Mouse (Mus musculus): ENCODE data around the gene Ankfy1. TPM values are rescaled to one million over a fixed set of nuclear protein-coding genes. Genes with fewer than 3 reads are reported as not detected.
"Not testable (repeated sequence)": the region's sequence is repeated elsewhere in the genome, so short reads cannot be mapped to it uniquely, and the experiment has no call there.

Ankfy1 gene
- total and polyA plus RNA-seq, 2 experiments from 2014 or later = 15.7 to 55.8 TPM

DNA sequence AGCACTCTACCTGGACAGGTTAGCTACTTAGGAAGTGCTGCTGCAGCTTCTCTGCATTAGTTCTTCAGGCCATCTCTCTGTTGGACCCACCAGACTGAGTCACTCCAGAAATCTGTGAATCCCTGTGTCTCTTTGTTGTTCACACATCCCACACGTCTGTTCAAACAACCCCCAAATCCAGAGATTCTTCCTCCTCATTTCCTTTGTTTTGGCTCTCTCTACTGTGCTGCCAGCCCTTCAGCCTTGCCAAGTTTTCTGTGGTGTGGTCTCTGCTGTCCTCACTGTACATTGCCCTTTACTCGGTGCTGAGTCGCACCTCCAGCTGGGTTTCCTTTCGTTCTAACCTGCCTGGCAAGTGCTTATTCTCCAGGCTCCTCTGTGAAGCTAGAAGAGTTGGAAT is 74.5 kb downstream of the Ankfy1 start:
- DNase-seq = no peak
- Histone ChIP-seq H3K27me3 (ENCODE audit: insufficient read depth, low read length) (no peaks in the 10 kb centered on the region), H3K4me1 (ENCODE audit: insufficient read depth) (no peaks in the 10 kb centered on the region), H3K4me2 (ENCODE audit: low read depth) (no peak overlapping the region), H3K9ac (no peak overlapping the region), H3K9me3 (ENCODE audit: low read length) (no peaks in the 10 kb centered on the region), H3K36me3 (ENCODE audit: insufficient read depth) (peaks cover 72% of the 10 kb centered on the region), H3K27ac (ENCODE audit: low read depth, low read length) (no peak overlapping the region), H3K4me3 (ENCODE audit: low read depth, low read length) (no peak overlapping the region)
- no peak for ATAC-seq
- 86% methylated on average over 4 of the region's 4 CpGs for WGBS
- TF ChIP-seq CTCF (IDR thresholded peaks at IDR 0.05; ENCODE audit: low read depth) = no peak

- Histone ChIP-seq H3K9ac (no peak overlapping the region), H3K4me2 (ENCODE audit: low read depth) (no peak overlapping the region), H3K27ac (ENCODE audit: low read depth, low read length) (no peak overlapping the region), H3K4me3 (ENCODE audit: low read depth, low read length) (no peak overlapping the region), H3K27me3 (ENCODE audit: insufficient read depth, low read length) (no peaks in the 10 kb centered on the region), H3K36me3 (ENCODE audit: insufficient read depth) (peaks cover 39% of the 10 kb centered on the region), H3K4me1 (ENCODE audit: insufficient read depth) (no peaks in the 10 kb centered on the region), H3K9me3 (ENCODE audit: low read length) (no peaks in the 10 kb centered on the region)
- WGBS = 95% methylated on average over 8 of the region's 8 CpGs
- TF ChIP-seq CTCF (IDR thresholded peaks at IDR 0.05; ENCODE audit: low read depth) = no peak
- ATAC-seq = no peak
- no peak for DNase-seq
These were observed 77.9 kb downstream of the Ankfy1 start for GRCm38 (mm10) chr11:72767716-72768115.

DNA sequence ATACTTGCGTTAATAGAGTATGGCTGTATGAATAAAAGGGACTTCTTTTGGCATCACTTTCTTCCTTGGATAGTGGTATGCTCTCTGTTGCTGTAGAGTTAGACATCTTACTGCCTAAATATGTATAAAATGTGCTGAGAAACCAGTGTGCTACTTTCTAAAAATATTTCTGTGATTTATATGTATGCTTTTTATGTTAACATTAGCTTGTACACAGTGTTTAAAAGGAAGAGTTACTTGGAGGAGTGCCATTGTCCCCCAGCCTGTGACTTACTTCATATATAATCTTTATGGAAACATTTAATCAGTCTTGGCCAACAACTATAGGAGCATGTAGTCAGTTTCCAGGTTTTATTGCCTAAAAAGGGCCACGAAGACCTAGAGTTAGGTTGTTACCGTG is 79.3 kb downstream of the Ankfy1 start:
- Histone ChIP-seq H3K27ac (ENCODE audit: low read depth, low read length) (no peak overlapping the region), H3K4me3 (ENCODE audit: low read depth, low read length) (no peak overlapping the region), H3K9me3 (ENCODE audit: low read length) (no peaks in the 10 kb centered on the region), H3K27me3 (ENCODE audit: insufficient read depth, low read length) (no peaks in the 10 kb centered on the region), H3K4me1 (ENCODE audit: insufficient read depth) (no peaks in the 10 kb centered on the region), H3K4me2 (ENCODE audit: low read depth) (no peak overlapping the region), H3K36me3 (ENCODE audit: insufficient read depth) (peaks cover 27% of the 10 kb centered on the region), H3K9ac (no peak overlapping the region)
- 93% methylated on average over 3 of the region's 3 CpGs for WGBS
- DNase-seq (no peak), ATAC-seq (no peak)
- TF ChIP-seq CTCF (IDR thresholded peaks at IDR 0.05; ENCODE audit: low read depth) = no peak

DNA sequence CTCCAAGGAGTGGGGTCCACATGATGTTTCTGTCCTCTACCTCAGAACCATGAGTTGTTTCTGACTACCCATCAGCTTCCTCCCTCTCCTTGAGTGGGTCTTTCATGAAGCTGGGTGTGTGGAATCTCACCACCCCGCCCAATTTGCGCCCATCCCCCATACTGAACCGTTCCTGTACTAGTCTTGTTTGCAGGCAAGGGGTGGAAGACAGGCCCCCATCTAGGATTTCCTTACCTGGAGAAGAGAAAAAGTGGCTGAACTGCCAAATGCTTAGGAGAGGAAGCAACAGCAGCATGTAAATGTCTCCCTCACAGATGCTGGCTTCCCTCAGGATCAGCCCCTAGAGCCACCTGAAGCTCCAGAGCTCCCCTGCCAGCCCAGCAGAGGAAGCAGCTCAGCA is 80.5 kb downstream of the Ankfy1 start:
- H3K4me3 ChIP-seq (ENCODE audit: low read depth, low read length) = no peak overlapping the region
- TF ChIP-seq CTCF (IDR thresholded peaks at IDR 0.05; ENCODE audit: low read depth) = no peak
- no peaks in the 10 kb centered on the region for H3K4me1 ChIP-seq (ENCODE audit: insufficient read depth)
- no peak overlapping the region for H3K9ac ChIP-seq
- DNase-seq (no peak), ATAC-seq (no peak)
- H3K36me3 ChIP-seq (ENCODE audit: insufficient read depth) = peaks cover 19% of the 10 kb centered on the region
- H3K4me2 ChIP-seq (ENCODE audit: low read depth) = no peak overlapping the region
- no peaks in the 10 kb centered on the region for H3K9me3 ChIP-seq (ENCODE audit: low read length)
- H3K27ac ChIP-seq (ENCODE audit: low read depth, low read length) = no peak overlapping the region
- 94% methylated on average over 3 of the region's 3 CpGs for WGBS
- no peaks in the 10 kb centered on the region for H3K27me3 ChIP-seq (ENCODE audit: insufficient read depth, low read length)

- Histone ChIP-seq H3K27me3 (ENCODE audit: insufficient read depth, low read length) (no peaks in the 10 kb centered on the region), H3K4me3 (ENCODE audit: low read depth, low read length) (no peak overlapping the region), H3K9me3 (ENCODE audit: low read length) (no peaks in the 10 kb centered on the region), H3K9ac (no peak overlapping the region), H3K27ac (ENCODE audit: low read depth, low read length) (no peak overlapping the region), H3K4me2 (ENCODE audit: low read depth) (no peak overlapping the region), H3K4me1 (ENCODE audit: insufficient read depth) (no peaks in the 10 kb centered on the region), H3K36me3 (ENCODE audit: insufficient read depth) (peaks cover 19% of the 10 kb centered on the region)
- TF ChIP-seq CTCF (IDR thresholded peaks at IDR 0.05; ENCODE audit: low read depth) = no peak
- DNase-seq (no peak), ATAC-seq (no peak)
- 88% methylated on average over 5 of the region's 5 CpGs for WGBS
These were observed 81.0 kb downstream of the Ankfy1 start for GRCm38 (mm10) chr11:72770816-72771215.

DNA sequence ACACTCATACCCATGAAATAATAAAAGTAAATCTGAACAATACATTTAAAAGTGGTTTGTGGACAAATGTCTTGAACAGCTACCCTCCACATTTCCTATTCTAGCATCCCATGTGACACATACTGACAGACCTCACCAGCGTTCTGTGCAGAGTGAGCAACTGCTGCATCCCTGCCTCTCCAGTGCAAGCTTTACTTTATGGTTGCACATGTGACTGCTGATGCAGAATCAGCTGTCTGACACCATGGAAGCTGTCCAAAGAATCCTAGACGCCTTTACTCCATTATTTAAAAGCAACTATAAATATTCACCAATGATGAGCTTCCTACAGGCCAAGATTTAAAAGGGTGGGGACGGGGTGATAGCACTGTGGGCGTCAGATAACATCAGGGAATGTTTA is 81.7 kb downstream of the Ankfy1 start:
- 75% methylated on average over 4 of the region's 4 CpGs for WGBS
- peak; percentile 36; the same call in 1 of the 2 replicates for ATAC-seq
- H3K27ac ChIP-seq (ENCODE audit: low read depth, low read length) = no peak overlapping the region
- H3K9me3 ChIP-seq (ENCODE audit: low read length) = no peaks in the 10 kb centered on the region
- H3K4me1 ChIP-seq (ENCODE audit: insufficient read depth) = no peaks in the 10 kb centered on the region
- no peaks in the 10 kb centered on the region for H3K27me3 ChIP-seq (ENCODE audit: insufficient read depth, low read length)
- H3K4me2 ChIP-seq (ENCODE audit: low read depth) = no peak overlapping the region
- H3K9ac ChIP-seq = no peak overlapping the region
- no peak for TF ChIP-seq CTCF (IDR thresholded peaks at IDR 0.05; ENCODE audit: low read depth)
- DNase-seq = no peak
- H3K36me3 ChIP-seq (ENCODE audit: insufficient read depth) = peaks cover 19% of the 10 kb centered on the region
- no peak overlapping the region for H3K4me3 ChIP-seq (ENCODE audit: low read depth, low read length)

- not testable (repeated sequence) for H3K9me3 ChIP-seq (ENCODE audit: low read length); H3K27ac ChIP-seq (ENCODE audit: low read depth, low read length); DNase-seq; H3K4me3 ChIP-seq (ENCODE audit: low read depth, low read length); H3K4me1 ChIP-seq (ENCODE audit: insufficient read depth); H3K27me3 ChIP-seq (ENCODE audit: insufficient read depth, low read length); ATAC-seq; H3K9ac ChIP-seq; H3K4me2 ChIP-seq (ENCODE audit: low read depth)
- 44% methylated on average over 1 of the region's 1 CpGs for WGBS
- peaks cover 12% of the 10 kb centered on the region for H3K36me3 ChIP-seq (ENCODE audit: insufficient read depth)
These were observed 82.8 kb downstream of the Ankfy1 start for GRCm38 (mm10) chr11:72772611-72773010.

DNA sequence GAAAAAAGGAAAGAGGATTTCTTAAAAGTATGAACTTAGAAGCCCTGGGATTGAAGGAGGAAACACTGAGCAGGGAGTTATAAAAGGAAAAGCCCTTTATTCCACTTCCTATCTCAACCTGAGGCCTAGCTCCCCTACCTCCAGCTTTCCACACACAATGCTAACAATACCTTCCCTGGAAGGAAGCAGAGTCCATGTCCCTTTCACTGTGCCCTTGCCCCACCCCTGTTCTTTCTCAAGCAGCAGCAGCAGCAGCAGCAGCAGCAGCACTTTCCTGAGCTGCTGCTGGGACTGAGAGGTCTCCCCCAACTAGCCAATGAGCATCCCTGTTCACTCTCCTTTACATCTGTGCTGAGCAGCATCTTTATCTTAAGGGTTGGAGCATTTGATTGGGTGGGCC is 89.2 kb downstream of the Ankfy1 start:
- H3K27me3 ChIP-seq (ENCODE audit: insufficient read depth, low read length) = no peaks in the 10 kb centered on the region
- no peak overlapping the region for H3K4me3 ChIP-seq (ENCODE audit: low read depth, low read length)
- no peaks in the 10 kb centered on the region for H3K9me3 ChIP-seq (ENCODE audit: low read length)
- H3K9ac ChIP-seq = no peak overlapping the region
- no peak for TF ChIP-seq CTCF (IDR thresholded peaks at IDR 0.05; ENCODE audit: low read depth)
- DNase-seq (no peak), ATAC-seq (no peak)
- no peaks in the 10 kb centered on the region for H3K36me3 ChIP-seq (ENCODE audit: insufficient read depth)
- no peaks in the 10 kb centered on the region for H3K4me1 ChIP-seq (ENCODE audit: insufficient read depth)
- no peak overlapping the region for H3K27ac ChIP-seq (ENCODE audit: low read depth, low read length)
- H3K4me2 ChIP-seq (ENCODE audit: low read depth) = no peak overlapping the region
